Mouse (Mus musculus): ENCODE measurements around the gene Pde5a. TPM values are rescaled to one million over a fixed set of nuclear protein-coding genes. Genes with fewer than 3 reads are reported as not detected.

The Pde5a gene
- polyA plus RNA-seq, 1 experiment from 2014 or later, result 19.8 TPM

DNA sequence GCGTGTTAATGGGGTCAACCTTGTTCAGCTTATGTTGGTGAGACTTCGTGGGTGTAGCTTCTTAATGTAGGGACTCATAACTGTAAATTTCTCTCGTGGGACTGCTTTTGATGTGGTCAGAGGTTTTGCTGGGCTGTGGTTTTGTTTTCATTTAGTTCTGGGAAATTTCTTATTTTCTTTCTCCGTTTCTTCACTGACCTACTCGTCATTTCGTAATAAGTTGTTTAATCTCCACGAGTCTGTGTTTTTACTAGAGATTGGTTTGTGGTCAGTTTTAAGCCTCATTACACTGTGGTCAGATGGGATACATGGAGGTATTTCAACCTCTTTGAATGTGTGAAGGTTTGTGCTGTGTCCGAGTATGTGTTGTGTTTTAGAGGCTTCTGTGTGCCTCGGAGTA is 7.2 kb upstream of the Pde5a start:
- Histone ChIP-seq H3K36me3 (no peaks in the 10 kb centered on the region), H3K9ac (no peak overlapping the region), H3K4me2 (no peak overlapping the region), H3K9me3 (no peaks in the 10 kb centered on the region), H3K4me1 (no peaks in the 10 kb centered on the region), H3K4me3 (replicated peaks) (no peak overlapping the region), H3K27me3 (replicated peaks) (no peaks in the 10 kb centered on the region), H3K27ac (no peak overlapping the region)
- WGBS, result 66% methylated on average over 9 of the region's 9 CpGs
- no peak for ATAC-seq (ENCODE audit: insufficient read depth, low FRiP score, low read depth)

DNA sequence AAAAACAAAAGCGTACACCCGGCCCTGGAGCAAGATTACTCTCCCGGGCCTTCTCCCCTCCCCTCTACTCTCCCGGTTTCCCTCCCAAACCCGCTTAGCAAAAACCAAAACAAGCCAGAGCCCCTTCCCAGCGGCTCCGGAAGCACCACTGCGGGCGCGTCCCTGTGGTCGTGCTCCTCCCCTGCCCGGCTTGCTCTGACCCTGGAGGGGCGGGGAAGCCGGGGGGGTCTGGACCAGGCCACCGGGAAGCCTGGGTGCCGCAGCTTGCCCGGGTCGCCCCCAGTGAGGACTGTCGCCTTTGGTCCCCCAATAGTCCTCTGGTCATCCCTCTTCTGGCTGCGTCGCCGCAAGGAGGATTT is 833 bp downstream of the Pde5a start:
- WGBS, result under 1% methylated on average over 22 of the region's 22 CpGs
- H3K36me3 ChIP-seq, result no peaks in the 10 kb centered on the region
- no peaks in the 10 kb centered on the region; the same call in 1 of the 2 replicates for H3K4me1 ChIP-seq
- H3K9ac ChIP-seq, result peak overlapping the region; percentile 85
- ATAC-seq (ENCODE audit: insufficient read depth, low FRiP score, low read depth), result peak; percentile 75
- peak overlapping the region; percentile 82 for H3K4me3 ChIP-seq (replicated peaks)
- H3K27me3 ChIP-seq (replicated peaks), result no peaks in the 10 kb centered on the region
- H3K4me2 ChIP-seq, result peak overlapping the region; percentile 83
- no peaks in the 10 kb centered on the region for H3K9me3 ChIP-seq
- H3K27ac ChIP-seq, result peak overlapping the region; percentile 98

DNA sequence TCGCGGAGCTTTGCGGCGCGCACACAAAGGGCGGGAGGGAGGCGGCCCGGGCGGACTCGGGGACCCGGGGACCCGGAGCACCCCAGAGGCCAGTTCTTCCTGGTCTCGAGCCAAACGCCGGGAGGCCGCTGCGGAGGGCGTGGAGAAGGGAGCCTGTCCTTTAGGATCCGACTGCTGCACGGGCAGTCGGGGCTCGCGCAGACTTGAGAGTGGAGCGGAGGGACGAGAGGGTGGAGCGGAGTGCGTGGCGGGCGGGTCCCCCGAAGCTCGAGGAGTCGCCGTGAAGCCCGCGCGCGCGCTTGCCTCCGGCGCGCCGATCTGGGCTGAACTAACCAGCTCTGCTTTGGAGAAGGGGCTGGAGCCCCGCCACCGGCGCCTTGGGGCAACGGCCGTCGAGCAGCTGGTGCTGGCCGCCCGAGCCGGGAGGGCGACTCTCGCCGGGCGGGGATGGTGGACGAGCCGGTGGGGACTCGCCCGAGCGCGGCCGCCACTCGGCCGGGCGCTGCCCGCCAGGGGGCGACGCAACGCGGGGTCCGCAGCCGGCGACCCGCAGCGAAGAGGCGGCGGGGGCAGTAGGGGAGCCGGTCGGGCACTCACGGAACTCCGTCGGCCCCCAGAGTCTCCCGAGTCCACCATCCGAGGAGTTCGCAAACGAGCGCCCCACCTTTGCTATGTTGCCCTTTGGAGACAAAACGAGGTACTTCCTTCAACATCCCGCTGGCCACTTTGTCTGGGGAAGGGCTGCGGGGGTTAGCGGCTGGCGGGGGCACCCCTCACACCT is 1.4 kb downstream of the Pde5a start:
- H3K27ac ChIP-seq, result peak overlapping the region; percentile 98
- peak overlapping the region; percentile 83 for H3K4me2 ChIP-seq
- peak; percentile 77 for ATAC-seq (ENCODE audit: insufficient read depth, low FRiP score, low read depth)
- H3K4me1 ChIP-seq, result no peaks in the 10 kb centered on the region; the same call in 1 of the 2 replicates
- peak overlapping the region; percentile 85 for H3K9ac ChIP-seq
- H3K9me3 ChIP-seq, result no peaks in the 10 kb centered on the region
- H3K36me3 ChIP-seq, result no peaks in the 10 kb centered on the region
- H3K27me3 ChIP-seq (replicated peaks), result no peaks in the 10 kb centered on the region
- H3K4me3 ChIP-seq (replicated peaks), result peak overlapping the region; percentile 82
- under 1% methylated on average over 92 of the region's 92 CpGs for WGBS

DNA sequence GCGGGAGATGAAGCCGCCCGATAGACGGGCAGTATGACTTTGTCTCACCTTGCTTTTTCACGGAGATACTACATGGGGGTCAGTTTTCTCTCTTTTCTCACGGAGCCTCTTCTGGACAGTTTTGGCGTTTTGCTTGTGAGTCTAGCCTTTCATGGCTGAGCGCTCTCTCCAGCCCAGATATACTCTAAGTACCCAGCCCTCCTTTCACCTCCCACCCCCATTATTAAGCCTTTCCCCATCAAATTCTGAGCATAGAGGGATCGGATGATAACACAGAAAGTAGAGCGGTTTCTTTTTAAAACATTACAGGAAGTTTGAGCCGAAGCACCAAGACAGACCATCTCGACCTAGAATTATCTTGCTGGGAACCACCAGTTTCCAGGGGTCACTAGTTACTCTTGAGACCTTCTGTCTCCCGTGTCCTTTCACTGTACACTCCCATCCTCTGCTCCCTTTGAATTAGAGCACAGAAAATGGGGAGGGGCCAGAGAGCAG is 2.0 kb downstream of the Pde5a start:
- ATAC-seq (ENCODE audit: insufficient read depth, low FRiP score, low read depth), result no peak
- peak overlapping the region; percentile 98 for H3K27ac ChIP-seq
- no peaks in the 10 kb centered on the region for H3K36me3 ChIP-seq
- no peaks in the 10 kb centered on the region for H3K27me3 ChIP-seq (replicated peaks)
- peak overlapping the region; percentile 83 for H3K4me2 ChIP-seq
- H3K9ac ChIP-seq, result peak overlapping the region; percentile 85
- peak overlapping the region; percentile 82 for H3K4me3 ChIP-seq (replicated peaks)
- under 1% methylated on average over 13 of the region's 13 CpGs for WGBS
- H3K4me1 ChIP-seq, result no peaks in the 10 kb centered on the region; the same call in 1 of the 2 replicates
- no peaks in the 10 kb centered on the region for H3K9me3 ChIP-seq

DNA sequence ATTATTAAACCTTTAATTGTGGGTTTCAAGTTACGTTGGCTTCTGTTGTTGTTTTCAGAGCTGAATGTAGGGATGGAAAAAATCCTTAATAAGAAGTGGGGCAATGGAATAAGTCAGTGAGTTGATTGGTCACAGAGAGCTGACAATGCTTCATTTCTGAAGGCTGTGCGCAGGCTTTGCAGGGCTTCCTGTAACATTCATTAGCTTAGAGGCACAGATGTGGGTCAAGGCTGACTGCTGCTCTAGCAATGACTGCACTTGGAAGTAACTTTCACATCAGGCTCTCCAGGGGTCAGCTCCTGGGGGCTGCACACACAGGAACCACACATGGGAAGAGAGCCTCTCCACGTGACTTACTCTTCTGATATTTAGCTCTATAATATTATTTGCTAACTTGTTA is 5.1 kb downstream of the Pde5a start:
- no peaks in the 10 kb centered on the region for H3K4me1 ChIP-seq
- no peaks in the 10 kb centered on the region for H3K27me3 ChIP-seq (replicated peaks)
- ATAC-seq (ENCODE audit: insufficient read depth, low FRiP score, low read depth), result no peak
- H3K36me3 ChIP-seq, result no peaks in the 10 kb centered on the region
- H3K4me2 ChIP-seq, result peak overlapping the region; percentile 83; the same call in 1 of the 2 replicates
- no peak overlapping the region for H3K9ac ChIP-seq
- H3K9me3 ChIP-seq, result no peaks in the 10 kb centered on the region
- WGBS, result 62% methylated on average over 3 of the region's 3 CpGs
- H3K27ac ChIP-seq, result no peak overlapping the region
- no peak overlapping the region for H3K4me3 ChIP-seq (replicated peaks)

DNA sequence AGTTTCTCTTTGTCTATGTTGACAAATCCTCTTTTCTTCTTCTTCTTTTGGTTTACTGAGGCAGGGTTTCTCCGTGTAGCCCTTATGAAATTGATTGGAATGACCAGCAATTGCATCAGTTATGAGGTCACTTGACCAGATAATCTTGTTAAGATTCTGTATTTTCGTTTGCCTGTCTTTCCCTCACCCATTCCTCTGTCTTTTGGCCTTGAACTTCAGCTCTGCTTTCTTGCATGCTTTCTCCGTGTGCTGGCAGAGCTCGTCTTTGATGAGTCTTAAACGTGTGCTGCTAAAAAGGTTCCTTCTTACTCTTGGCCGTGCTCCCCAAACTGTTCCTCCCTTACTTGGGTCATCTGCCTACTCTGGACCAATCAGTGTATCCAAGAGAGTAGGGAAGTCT is 5.6 kb downstream of the Pde5a start:
- Histone ChIP-seq H3K9me3 (no peaks in the 10 kb centered on the region), H3K27me3 (replicated peaks) (no peaks in the 10 kb centered on the region), H3K4me2 (no peak overlapping the region), H3K9ac (no peak overlapping the region), H3K4me1 (no peaks in the 10 kb centered on the region), H3K4me3 (replicated peaks) (no peak overlapping the region), H3K36me3 (no peaks in the 10 kb centered on the region), H3K27ac (no peak overlapping the region)
- ATAC-seq (ENCODE audit: insufficient read depth, low FRiP score, low read depth), result no peak
- WGBS, result 70% methylated on average over 6 of the region's 6 CpGs

DNA sequence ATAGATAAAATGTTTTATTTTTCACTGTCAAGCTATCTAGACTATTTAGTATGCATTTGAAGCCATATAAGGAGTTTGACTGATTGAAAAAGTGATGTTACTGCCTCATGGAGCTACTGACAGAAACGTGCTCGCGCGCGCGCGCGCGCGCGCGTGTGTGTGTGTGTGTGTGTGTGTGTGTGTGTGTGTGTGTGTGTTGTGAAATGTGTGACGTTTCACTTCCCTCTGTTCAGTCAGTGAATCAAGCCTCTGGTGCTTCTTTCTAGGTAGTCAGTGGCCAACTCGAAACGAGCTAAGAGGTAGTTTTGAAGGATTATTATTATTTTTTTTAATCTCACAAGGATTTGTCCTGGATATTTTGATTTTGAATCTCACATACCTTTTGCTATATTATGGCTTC is 10.7 kb downstream of the Pde5a start:
- H3K9me3 ChIP-seq, result no peaks in the 10 kb centered on the region
- H3K4me1 ChIP-seq, result no peaks in the 10 kb centered on the region
- peaks cover 5% of the 10 kb centered on the region; the same call in 1 of the 2 replicates for H3K36me3 ChIP-seq
- ATAC-seq (ENCODE audit: insufficient read depth, low FRiP score, low read depth), result no peak
- WGBS, result 95% methylated on average over 15 of the region's 15 CpGs
- H3K4me2 ChIP-seq, result no peak overlapping the region
- no peak overlapping the region for H3K9ac ChIP-seq
- no peak overlapping the region for H3K27ac ChIP-seq
- no peak overlapping the region for H3K4me3 ChIP-seq (replicated peaks)
- no peaks in the 10 kb centered on the region for H3K27me3 ChIP-seq (replicated peaks)

DNA sequence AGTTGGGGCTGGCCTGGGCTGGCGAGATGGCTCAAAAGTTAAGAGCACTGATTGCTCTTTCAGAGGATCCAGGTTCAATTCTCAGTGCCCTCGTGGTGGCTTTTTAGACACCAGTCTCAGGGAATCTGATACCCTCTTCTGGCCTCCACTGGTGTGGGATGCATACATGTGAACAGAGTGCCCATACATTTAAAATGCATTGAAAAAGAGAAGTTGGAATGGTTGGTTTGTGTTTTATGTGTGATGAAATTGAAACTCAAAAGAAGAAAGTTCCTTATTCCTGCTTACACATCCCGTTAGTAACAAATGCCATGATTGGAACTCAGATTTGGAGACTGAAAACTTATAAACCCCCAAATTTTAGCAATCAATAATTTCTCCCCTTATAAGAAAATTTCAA is 15.5 kb downstream of the Pde5a start:
- 88% methylated on average over 3 of the region's 3 CpGs for WGBS
- Histone ChIP-seq H3K9ac (no peak overlapping the region), H3K36me3 (peaks cover 19% of the 10 kb centered on the region; the same call in 1 of the 2 replicates), H3K9me3 (peaks cover 7% of the 10 kb centered on the region), H3K4me3 (replicated peaks) (no peak overlapping the region), H3K4me1 (no peaks in the 10 kb centered on the region), H3K27ac (no peak overlapping the region), H3K4me2 (no peak overlapping the region), H3K27me3 (replicated peaks) (no peaks in the 10 kb centered on the region)
- no peak for ATAC-seq (ENCODE audit: insufficient read depth, low FRiP score, low read depth)

DNA sequence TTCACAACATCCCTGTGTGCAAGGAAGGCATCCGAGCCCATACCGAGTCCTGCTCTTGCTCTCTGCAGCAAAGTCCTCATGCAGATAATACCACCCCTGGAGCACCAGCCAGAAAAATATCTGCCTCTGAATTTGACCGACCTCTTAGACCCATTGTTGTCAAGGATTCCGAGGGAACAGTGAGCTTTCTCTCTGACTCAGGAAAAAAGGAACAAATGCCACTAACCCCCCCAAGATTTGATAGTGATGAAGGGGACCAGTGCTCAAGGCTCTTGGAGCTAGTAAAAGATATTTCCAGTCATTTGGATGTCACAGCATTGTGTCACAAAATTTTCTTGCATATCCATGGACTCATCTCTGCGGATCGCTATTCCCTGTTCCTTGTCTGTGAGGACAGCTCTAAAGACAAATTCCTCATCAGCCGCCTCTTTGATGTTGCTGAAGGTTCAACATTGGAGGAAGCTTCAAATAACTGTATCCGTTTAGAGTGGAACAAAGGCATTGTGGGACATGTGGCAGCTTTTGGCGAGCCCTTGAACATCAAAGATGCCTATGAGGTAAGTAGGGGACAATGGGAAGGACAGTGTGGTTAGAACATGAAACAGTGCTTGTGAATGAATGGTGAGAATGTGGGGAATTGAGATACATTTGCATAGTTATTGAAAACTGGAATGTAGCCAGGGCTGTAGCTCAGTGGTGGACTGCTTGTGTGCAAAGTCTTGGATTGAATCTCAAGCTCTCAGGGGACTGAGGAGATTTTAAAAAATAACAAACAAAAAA is 19.4 kb downstream of the Pde5a start:
- no peak for ATAC-seq (ENCODE audit: insufficient read depth, low FRiP score, low read depth)
- Histone ChIP-seq H3K36me3 (peaks cover 14% of the 10 kb centered on the region; the same call in 1 of the 2 replicates), H3K4me2 (no peak overlapping the region), H3K27me3 (replicated peaks) (no peaks in the 10 kb centered on the region), H3K4me1 (no peaks in the 10 kb centered on the region), H3K4me3 (replicated peaks) (no peak overlapping the region), H3K9me3 (peaks cover 7% of the 10 kb centered on the region), H3K27ac (no peak overlapping the region), H3K9ac (no peak overlapping the region)
- WGBS, result 87% methylated on average over 9 of the region's 9 CpGs

DNA sequence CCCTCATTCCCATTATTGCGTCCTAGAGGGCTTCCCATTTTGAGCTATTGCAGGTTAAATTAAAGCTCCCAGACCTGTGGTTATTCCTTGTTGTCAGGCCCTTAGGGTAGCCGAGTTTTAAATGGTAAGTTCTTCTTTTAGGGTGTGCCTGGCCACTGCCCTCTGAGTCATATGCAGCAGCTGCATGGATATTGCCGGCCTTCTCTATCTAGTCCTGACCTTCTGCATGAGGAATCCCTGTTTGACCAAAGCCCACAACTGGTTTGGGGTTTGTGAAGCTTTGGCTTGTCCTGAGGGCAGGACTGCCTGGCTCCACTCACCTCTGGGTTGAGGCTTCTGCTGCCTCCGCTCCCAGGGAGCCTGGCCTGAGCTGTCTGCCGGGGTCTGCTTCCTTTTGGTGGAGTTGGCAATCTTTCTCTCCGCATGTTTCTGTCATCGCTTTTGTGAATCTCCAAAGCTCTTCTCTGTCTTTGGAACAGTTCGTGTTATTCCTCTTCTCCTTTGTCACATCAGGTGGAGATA is 34.6 kb downstream of the Pde5a start:
- no peaks in the 10 kb centered on the region for H3K27me3 ChIP-seq (replicated peaks)
- peaks cover 5% of the 10 kb centered on the region; the same call in 1 of the 2 replicates for H3K4me1 ChIP-seq
- no peak overlapping the region for H3K9ac ChIP-seq
- no peak overlapping the region for H3K4me3 ChIP-seq (replicated peaks)
- H3K36me3 ChIP-seq, result peaks cover 9% of the 10 kb centered on the region; the same call in 1 of the 2 replicates
- 0 out of 2 replicates have a peak overlapping the region, but pooled peaks have one; percentile 9 for H3K27ac ChIP-seq
- no peaks in the 10 kb centered on the region for H3K9me3 ChIP-seq
- 75% methylated on average over 8 of the region's 8 CpGs for WGBS
- no peak overlapping the region for H3K4me2 ChIP-seq
- ATAC-seq (ENCODE audit: insufficient read depth, low FRiP score, low read depth), result no peak

DNA sequence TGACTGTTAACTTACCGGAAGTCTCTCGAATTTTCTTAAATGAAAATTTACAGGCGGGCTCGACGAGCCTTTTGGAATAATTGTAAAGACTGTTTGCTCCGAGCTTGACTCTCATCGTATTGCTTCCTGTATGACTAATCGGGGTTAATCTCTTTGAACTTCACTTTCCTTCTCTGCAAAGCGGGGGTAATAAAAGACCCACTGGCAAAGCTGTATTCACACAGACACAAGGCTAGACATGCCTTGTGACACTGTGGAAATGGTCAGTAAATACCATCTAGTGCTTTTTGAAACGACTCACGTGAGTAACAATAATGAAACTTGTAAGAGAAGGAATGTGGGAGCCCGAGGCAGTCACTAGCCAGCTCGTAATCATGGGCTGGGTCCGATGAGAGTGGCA is 35.0 kb downstream of the Pde5a start:
- WGBS, result 49% methylated on average over 14 of the region's 14 CpGs
- Histone ChIP-seq H3K9ac (no peak overlapping the region), H3K9me3 (no peaks in the 10 kb centered on the region), H3K4me3 (replicated peaks) (no peak overlapping the region), H3K4me2 (no peak overlapping the region; the same call in 1 of the 2 replicates), H3K4me1 (peaks cover 5% of the 10 kb centered on the region; the same call in 1 of the 2 replicates), H3K27me3 (replicated peaks) (no peaks in the 10 kb centered on the region), H3K27ac (no peak overlapping the region), H3K36me3 (peaks cover 9% of the 10 kb centered on the region; the same call in 1 of the 2 replicates)
- no peak for ATAC-seq (ENCODE audit: insufficient read depth, low FRiP score, low read depth)

All from stomach, embryonic 15.5 days (tissue).